Mouse (Mus musculus): ENCODE measurements around the gene Slc9a6.

Slc9a6 gene

DNA sequence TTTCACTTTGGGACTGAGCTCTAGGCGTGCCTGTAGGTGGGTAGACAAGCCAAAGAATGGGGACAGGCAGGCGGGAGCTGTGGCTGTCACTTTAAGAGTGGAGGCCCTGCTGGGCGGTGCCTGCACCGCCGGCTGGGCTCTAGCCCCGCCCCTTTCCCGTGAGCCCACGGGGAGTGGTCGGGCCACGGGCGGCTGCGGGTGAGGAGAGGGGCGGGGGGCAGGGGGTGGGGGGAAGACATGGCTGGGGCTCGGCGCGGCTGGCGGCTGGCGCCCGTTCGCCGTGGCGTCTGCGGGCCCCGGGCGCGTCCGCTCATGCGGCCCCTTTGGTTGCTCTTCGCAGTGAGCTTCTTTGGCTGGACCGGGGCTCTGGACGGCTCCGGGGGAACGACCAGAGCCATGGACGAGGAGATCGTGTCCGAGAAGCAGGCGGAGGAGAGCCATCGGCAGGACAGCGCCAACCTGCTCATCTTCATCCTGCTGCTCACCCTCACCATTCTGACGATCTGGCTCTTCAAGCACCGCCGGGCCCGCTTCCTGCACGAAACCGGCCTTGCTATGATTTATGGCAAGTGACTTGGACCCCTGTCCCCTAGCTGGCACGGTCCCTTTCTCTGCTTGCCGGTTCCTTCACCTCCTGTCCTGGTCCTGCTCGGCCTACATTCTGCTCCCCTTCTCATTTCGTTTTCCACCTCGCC lies at the start of gene Slc9a6:
TSS of gene Slc9a6 (plus strand) at position 135 of the 695 bp plus-strand sequence.
- peak; percentile 79 to 82 for DNase-seq (ENCODE audit: low spot score in 2 of 2)

DNA sequence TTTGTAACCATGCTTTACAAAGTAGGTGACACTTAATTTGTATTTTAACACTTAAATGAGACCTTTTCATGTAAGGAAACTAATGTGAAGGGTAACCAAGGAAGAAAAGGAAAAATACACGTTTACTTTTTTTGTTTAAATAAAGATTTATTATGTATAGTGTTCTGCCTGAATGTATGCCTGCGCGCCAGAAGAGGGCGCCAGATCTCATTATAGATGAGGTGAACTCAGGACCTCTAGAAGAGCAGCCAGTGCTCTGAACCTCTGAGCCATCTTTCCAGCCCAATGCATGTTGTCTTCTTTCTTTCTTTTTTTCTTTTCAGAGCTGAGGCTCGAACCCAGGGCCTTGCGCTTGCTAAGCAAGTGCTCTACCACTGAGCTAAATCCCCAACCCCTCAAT lies 37.1 kb upstream of the Slc9a6 start:
- DNase-seq (ENCODE audit: low spot score in 2 of 2), result no peak

DNA sequence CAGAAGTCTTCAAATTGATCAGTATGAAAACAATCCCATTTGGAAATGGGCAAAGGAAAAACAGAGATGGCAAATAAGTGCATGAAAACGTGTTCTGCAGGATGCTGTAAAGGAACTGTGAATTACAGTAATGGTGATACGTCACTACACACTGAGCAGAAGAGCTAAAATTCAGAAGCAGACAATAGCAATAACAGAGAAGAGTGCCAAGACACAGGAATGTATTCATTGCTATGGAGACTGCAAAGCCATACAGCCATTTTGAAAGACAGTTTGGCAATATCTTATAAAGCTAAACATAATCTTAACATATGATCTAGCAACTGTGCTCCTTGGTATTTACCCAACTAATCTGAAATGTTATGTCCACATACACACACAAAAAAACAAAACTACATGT lies 31.4 kb upstream of the Slc9a6 start:
- no peak for DNase-seq (ENCODE audit: low spot score in 2 of 2)

DNA sequence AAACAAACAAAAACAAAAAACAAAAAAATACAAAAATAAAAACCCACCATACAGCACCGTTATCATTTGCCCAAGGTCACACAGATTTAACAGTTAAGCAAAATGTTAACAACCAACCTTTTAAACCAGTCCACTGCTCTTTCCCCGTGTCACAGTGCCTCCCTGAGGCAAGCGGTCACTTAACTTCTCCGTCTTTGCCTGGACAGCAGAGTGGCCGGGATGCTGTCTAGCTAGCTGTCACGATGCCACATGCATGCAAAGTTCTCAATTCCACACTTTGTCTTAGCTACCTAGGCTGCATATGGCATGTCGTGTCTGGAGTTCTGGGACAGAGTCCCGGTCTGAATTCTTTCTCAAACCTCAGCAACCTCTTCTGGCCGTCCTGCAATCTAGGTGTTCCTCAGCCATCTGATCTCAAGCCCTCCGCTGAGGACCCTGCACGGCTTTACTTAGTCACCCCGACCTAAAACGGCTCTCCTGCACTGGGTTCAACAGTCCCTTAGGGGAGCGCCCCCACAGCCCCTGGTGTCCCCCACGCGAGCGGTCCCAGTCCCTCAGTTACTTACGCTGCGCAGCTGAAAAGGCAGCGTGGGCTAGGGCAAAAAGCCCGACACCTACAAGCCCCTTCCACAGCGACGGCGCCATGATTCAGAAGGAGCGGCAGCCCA lies 12.2 kb upstream of the Slc9a6 start:
- peak; percentile 23 to 31 for DNase-seq (ENCODE audit: low spot score in 2 of 2)

DNA sequence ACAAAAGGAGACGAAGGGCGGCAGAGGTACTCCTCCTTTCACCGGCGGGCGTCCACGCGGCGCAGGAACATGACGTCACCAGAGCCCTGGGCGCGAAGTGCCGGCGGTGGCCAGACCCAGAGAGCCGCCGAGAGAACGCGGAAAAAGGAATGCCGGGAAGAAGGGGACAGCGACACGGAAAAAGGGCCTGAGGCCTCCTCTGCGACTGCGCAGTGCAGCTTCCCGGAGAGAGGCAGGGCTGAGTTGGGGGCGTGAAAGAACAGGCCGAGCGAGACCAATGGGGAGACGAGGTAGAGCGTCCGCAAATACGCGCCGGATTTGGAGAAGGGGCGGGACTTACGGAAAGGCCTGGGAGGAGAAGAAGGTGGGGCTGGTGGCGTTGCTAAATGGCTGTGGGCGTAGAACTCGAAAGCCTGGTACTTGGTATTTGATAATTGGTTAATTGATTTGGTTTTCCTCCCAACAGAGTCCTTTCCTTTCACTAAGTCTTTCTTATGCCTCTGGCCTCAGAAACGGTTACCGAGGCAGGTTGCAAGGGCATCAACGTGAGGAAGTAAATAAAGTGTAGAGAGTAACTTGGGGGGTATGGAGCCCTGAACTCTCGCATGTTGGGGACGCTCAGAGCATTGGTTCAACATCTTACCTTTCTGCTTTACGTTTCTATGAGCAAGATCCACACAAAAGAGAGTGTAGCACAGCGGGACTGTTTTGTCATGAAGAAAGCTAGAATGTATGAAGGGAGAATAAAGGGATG lies 11.5 kb upstream of the Slc9a6 start, which contains the start of gene Mmgt1:
TSS of gene Mmgt1 (minus strand) at position 183 of the 754 bp plus-strand sequence.
- DNase-seq (ENCODE audit: low spot score in 2 of 2), result peak; percentile 95 to 96

DNA sequence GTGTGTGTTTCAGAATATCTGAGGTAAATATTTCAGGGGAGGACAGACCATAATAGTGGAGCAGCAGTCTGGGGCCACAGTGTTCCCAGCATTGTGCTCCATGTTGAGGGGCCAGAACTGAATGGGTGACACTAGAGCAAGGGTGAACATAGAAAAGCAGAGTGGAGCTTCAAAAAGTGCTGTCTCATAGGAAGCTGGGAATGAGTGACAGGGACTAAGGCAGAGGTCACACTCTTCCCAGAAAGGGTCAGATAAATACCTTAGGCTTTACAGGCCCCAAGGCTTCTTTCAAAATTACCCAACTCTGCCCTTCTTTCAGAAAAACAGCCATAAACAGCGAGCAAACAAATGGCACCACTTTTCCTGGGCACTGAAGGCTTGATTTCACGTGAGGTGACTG lies 3.0 kb upstream of the Slc9a6 start:
- no peak for DNase-seq (ENCODE audit: low spot score in 2 of 2)

DNA sequence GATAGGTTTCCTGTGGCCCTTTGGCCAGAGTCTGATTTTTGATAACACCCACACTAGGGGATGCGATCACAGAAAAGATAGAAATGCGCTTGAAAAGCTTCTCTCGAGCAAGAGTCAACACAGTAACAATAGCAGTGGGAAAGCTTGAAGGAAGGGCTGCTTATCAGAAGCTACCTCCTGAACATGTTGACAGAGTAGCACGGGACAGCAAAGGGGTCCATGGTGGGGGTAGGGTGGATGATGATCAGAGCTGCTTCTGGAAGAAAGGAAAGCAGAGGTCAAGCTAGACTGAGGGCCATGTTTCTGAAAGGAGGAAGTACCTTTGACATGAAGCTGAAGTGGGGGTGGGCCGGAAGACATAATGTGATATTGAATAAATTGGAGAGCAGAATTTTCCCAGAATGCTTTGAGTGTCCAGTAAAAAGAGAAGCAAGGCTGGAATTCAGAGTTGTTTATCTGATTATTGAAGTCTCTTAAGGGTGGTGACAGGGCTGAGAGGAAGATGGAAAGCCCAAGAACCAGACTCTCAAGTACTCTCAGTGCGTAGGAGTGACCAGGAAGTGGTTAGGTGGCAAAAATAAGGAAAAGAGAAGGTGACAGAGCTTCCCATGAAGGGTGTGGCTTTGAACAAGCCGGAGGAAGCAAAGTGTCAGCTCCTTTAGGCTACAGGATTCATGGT lies 2.4 kb upstream of the Slc9a6 start:
- DNase-seq (ENCODE audit: low spot score in 2 of 2), result no peak

DNA sequence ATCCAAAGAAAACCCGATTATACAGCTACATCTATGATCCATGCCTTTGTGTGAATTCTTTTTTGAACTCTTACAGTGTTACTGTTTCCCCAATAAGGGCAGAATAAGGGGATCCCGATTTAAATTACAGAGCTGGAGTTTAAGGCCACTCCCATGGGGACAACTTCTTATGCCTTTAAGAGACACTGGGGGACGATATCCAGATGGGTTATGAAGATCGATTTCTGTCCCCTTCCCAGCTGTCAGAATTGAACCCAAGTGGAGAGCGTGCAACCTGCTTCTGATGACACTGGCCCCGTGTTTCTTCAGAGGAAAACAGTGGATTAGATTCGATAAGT lies 303 bp upstream of the Slc9a6 start:
- no peak for DNase-seq (ENCODE audit: low spot score in 2 of 2)

DNA sequence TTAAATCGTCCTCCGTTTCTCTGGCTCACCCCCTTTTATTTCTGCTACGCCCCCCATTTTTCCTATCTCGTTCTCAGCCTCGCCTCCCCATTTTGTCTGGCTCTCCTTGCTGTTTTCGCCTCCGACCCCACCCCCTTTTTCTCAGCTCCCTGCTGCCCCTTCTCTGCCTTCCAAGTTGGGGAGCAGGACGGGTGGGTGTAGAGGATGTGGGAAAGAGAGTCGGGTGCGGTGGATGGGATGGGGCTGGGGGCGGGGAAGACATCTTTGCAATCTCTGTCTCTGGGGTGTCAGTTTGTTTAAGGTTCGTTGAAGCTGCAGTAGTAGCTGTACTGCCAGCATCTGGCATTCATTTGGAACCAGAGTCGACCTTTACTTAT lies 749 bp downstream of the Slc9a6 start:
- peak; percentile 24 to 27 for DNase-seq (ENCODE audit: low spot score in 2 of 2)

DNA sequence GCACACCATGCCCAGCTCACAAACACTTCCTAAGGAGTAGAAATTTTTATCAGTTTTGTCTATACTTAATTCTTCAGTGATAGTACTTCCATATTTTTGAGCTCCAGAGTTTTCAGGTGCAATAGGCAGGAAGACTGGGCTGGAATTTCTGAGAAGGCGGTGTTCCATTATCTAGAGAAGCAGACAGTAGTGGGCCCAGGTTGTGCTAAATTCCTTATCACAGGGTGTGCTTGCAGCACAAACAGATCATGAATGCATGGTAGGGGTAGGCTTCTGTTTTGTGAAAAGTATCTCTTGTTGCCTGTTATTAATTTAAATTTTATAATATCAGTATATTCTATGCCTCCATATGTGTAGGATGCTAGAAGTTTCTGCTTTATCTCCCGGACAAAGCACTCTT lies 5.7 kb downstream of the Slc9a6 start:
- DNase-seq (ENCODE audit: low spot score in 2 of 2), result no peak

DNA sequence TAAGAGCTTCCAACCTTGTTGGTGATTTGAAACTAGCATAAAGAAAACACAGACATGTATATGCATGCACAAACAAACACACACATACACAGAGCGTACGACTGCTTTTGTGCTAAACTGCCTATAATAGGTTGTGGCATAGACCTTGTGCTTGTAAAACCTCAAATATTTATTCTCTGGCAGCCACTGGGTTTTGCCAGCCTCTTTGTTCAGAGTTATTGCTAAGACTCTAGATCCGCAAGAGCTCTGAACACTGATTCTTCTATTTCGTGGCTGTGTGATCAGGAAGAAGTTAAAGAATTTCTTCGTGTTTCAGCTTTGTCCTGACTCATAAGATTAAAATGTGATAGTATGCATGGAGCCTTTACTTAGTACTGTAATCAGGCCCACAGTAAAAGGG lies 26.6 kb downstream of the Slc9a6 start:
- DNase-seq (ENCODE audit: low spot score in 2 of 2), result no peak

DNA sequence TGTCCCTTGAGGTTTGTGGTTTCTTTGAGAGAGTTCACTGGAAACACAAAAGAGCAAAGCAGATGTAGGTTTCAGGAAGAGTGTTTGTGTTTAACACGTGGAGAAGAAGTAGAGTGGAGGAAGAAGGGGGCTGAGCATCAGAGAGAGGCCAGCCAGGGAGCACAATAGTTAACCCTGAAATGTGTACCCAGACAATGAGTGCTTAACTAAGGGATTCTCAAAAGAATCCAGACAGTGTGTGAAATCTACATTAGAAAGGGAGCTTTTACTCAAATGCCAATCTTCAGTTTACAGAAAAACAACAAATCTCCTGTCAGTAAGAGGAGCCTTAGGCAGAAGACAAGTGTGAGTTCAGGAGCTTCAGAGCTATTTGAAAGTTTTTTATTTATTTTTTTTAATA lies 30.5 kb downstream of the Slc9a6 start:
- no peak for DNase-seq (ENCODE audit: low spot score in 2 of 2)

DNA sequence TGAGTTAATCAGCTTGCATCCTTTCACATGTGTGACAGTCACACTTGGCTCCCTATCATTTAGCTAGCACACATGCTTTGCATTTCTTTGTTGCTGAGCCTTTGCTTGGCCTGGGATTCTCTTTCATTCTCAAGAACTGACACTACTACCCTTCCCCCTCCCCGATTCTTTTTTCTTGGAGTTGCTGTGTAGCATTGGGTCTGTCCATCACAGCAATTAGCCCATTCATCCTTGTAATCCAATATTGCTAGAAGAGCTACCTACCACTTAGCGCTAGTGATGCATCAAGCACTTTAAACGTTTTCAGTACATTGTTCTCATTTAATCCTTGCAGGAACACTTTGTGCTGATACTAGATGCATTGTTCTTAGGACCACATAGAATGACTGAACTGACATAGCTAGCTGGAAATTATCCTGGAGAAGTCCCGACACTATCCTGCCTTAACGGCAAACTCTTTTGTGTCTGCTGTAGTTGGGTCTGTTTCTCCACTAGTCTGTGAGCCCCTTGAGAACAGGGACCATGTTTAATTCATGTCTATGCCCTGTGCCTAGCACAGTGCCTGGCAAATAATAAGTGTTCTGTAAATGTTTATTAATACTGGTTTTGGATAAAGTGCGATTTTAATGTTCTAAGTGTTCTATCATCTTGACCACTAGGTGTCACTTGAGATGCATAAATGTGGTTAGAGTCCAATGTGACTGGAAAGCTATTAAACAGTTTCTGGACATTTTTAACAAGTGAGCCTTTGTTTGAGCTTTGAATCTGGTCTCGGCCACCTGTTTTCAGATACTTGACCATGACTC lies 40.2 kb downstream of the Slc9a6 start:
- DNase-seq (ENCODE audit: low spot score in 2 of 2), result no peak

DNA sequence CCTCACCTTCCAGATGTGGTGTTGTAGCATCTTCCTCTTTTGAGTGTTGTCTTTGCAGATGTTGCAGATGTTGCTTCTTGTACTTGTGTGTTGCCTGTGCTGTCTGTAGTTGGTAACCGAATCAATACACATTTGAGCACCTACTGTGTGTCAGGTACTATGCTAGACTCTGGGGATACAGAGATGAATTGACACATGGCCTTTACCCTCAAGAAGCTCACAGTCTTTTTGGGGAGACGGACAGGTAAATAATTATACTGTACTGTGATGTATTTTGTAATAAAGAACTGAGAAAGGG lies 40.7 kb downstream of the Slc9a6 start:
- no peak for DNase-seq (ENCODE audit: low spot score in 2 of 2)

DNA sequence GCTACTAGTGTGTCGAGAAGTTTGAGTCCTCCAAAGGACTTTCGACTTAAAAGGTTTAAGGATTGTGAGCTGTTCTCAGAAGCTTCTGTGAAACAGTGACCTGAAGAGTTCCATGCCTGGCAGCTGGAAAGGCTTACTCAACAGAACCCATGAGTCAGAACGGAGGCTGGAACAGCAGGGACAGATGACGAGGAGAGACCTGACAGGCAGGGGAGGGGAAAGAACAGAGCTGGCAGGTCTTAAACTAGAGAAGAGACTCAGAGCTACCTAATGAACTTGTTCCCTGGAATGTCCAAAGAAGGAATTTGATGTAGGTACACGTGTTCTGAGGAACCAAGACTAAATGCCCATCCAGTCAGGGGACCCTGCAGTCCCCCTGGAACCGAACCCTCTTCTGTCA lies 41.3 kb downstream of the Slc9a6 start:
- DNase-seq (ENCODE audit: low spot score in 2 of 2), result no peak

DNA sequence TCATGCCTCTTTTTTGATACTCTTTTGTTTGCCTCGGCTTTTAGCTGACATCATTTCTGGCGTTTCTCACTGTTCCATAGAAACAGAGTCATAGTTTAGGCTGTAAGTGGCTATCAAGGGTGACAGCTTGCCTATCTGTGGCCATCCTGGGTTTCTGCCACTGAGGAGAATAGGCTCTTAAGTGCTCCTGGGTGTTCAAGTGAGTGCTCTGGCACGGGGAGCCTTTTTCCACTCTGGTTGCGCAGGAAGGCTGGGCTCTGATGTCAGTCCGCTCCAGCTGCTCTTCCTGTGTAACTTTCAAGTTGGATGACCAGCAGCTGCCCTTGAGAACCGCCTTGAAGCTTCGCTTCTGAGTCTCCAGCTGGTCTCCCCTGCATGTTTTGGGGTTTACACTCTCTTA lies 42.2 kb downstream of the Slc9a6 start:
- no peak for DNase-seq (ENCODE audit: low spot score in 2 of 2)

DNA sequence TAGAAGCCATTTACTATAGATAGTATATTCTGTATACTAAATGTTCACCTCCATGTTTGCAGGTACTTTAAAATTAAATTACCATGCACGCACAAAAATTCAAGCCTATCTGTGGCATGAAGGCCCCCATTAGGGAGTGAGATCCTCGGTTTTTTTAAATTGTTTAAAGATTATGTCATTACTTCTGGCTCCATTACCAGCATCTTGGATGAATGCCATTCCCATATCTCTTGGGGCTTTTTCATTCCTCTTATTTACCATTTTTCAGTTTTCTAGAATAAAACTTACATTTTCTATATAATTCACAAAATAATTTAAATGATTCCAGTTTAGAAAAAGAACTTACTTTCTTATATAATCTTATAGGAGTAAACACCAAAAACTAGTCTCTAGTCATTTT lies 46.1 kb downstream of the Slc9a6 start:
- DNase-seq (ENCODE audit: low spot score in 2 of 2), result no peak

DNA sequence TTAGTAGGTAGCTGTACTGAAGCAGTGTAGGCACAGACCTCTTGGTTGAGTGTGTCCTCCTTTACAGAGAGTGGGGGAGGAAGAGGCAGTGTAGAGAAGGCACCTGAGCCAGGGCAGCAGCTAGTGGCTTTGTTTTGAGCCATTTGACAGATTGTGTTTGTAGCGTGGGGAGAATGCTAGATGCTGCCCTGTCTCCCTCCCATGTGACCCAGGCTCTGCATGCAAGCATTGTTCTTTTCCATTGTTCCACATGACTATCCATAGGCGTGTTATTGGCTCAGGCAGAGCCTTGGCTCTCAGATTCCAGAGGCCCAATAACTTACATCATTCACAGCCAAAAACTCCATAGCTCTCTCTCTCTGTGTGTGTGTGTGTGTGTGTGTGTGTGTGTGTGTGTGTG lies 49.7 kb downstream of the Slc9a6 start:
- no peak for DNase-seq (ENCODE audit: low spot score in 2 of 2)

DNA sequence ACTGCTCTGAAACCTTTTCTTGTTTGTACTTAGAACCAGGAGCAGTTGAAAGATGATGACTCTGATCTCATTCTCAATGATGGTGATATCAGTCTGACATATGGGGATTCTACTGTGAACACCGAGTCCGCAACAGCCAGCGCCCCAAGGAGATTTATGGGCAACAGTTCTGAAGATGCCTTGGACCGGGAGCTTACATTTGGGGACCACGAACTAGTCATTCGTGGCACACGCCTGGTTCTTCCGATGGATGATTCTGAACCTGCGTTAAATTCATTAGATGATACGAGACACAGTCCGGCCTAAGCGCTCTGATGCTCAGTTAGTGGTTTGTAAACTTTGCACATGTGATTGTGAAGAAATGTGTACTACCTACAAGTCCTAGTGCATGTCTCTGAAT lies 51.6 kb downstream of the Slc9a6 start:
- DNase-seq (ENCODE audit: low spot score in 2 of 2), result no peak

DNA sequence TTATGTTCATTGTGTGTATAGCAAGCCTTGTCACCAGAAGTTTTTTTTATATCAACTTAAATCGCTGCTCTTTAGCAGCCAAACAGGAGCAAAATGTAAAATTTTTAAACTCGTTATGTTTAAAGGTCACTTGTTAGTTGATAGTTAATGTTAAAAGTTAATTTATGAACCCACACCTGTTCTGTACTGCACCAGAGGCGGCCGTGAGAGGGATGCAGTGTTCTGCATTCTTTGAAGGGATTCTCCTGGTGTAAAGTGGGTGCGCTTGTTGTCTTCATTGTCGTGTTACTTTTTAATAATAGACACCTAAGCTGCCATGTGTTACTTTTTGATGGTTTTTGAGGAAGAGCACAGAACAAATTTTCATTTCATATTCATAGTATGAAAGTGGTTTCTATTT lies 52.8 kb downstream of the Slc9a6 start:
- DNase-seq (ENCODE audit: low spot score in 2 of 2), result no peak

DNA sequence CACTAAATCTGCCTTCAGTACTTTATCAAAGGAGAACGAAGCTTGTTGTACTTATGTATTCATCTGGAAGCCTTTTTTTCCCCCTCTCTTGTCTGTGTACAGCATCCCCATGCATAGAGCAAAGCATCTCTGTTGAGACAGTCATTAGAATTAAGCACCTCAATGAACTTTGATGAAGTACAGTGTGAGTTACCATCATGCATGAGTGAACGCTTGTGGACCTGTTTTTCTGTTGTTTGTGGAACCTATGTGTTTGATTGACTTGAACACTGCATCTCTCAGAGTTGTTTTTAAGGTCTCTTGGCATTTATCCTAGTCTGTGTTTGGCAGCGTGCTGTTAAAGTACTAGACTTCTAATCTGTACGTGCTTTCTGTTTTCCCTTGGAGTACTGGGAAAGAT lies 53.8 kb downstream of the Slc9a6 start:
- no peak for DNase-seq (ENCODE audit: low spot score in 2 of 2)

Measured in right cerebral cortex, postnatal 10 days (tissue).